In genomic region chr6:47561426-47561825, GRCm38 (mm10) we compare ENCODE assay signal across 13 mouse cellular contexts. TPM values are rescaled to one million over a fixed set of nuclear protein-coding genes. Genes with fewer than 3 reads are reported as not detected.
A peak's percentile ranks its signal among the peaks of the same experiment; 100 is the strongest.
DNase-seq lines count a peak whose midpoint lies in the region; ATAC-seq lines count a peak whose summit lies in the region.
"Had no signal": no experiment of that assay in that cellular context is flagged by ENCODE, and none has a peak within 500 bp of the region (broad histone marks: within the 10 kb centered on the region; RNA-seq: fewer than 3 reads in every experiment).

No protein-coding gene starts in this region.

- H3K9ac ChIP-seq in kidney, embryonic 14.5 days (ENCODE audit: low read depth, low read length): no peak overlapping the region
- H3K9ac ChIP-seq: liver, embryonic 15.5 days; midbrain, embryonic 12.5 days; neural tube, embryonic 15.5 days had no signal

- no peak for ATAC-seq in kidney, embryonic 14.5 days (ENCODE audit: low FRiP score, low TSS enrichment)
- ATAC-seq in activated CD4-positive, CD25-positive, alpha-beta regulatory T cell, adult 4 months: peak; percentile 12

- peak; percentile 1 for DNase-seq in kidney, adult 8-10 months
- peak; percentile 16 for DNase-seq in thymus, postnatal 0 days (ENCODE audit: low spot score)
- DNase-seq in thymus, postnatal 36 days: no peak
- peak; percentile 44 for DNase-seq in splenic B cell, adult 2 months (ENCODE audit: low read depth, low spot score)
- no peak for DNase-seq in frontal cortex, postnatal 25 days (ENCODE audit: low spot score in 2 of 2)
- DNase-seq in adrenal gland, postnatal 36 days: no peak
- DNase-seq: layer of hippocampus, postnatal 36 days; right cerebral cortex, postnatal 25 days had no signal

- H3K4me2 ChIP-seq in kidney, embryonic 14.5 days (replicated peaks; ENCODE audit: low read depth, low read length): no peak overlapping the region
- H3K4me2 ChIP-seq: liver, embryonic 15.5 days; midbrain, embryonic 12.5 days; neural tube, embryonic 15.5 days had no signal

- H3K36me3 ChIP-seq in kidney, embryonic 14.5 days (ENCODE audit: control insufficient read depth, insufficient read depth, low read length): peaks cover 77% of the 10 kb centered on the region
- no peaks in the 10 kb centered on the region for H3K36me3 ChIP-seq in splenic B cell, adult 2 months (ENCODE audit: control insufficient read depth, insufficient read depth, low read length, poor library complexity, severe bottlenecking)

- no peaks in the 10 kb centered on the region for H3K9me3 ChIP-seq in kidney, embryonic 14.5 days (ENCODE audit: control insufficient read depth, low read length)
- H3K9me3 ChIP-seq: liver, embryonic 15.5 days; midbrain, embryonic 12.5 days; neural tube, embryonic 15.5 days had no signal

- no peak overlapping the region for H3K4me3 ChIP-seq in kidney, embryonic 14.5 days (ENCODE audit: low read length)
- H3K4me3 ChIP-seq: liver, embryonic 15.5 days; midbrain, embryonic 12.5 days; neural tube, embryonic 15.5 days had no signal

- no peaks in the 10 kb centered on the region for H3K4me1 ChIP-seq in kidney, embryonic 14.5 days (ENCODE audit: control insufficient read depth, insufficient read depth, low read length)
- H3K4me1 ChIP-seq: midbrain, embryonic 12.5 days; neural tube, embryonic 15.5 days had no signal

- H3K27ac ChIP-seq in kidney, embryonic 14.5 days (ENCODE audit: low read depth, low read length): no peak overlapping the region
- H3K27ac ChIP-seq: liver, embryonic 15.5 days; midbrain, embryonic 12.5 days; neural tube, embryonic 15.5 days had no signal

- no peaks in the 10 kb centered on the region for H3K27me3 ChIP-seq in kidney, embryonic 14.5 days (ENCODE audit: control insufficient read depth, insufficient read depth, low read length)
- H3K27me3 ChIP-seq in splenic B cell, adult 2 months (ENCODE audit: control insufficient read depth, insufficient read depth, low read length, poor library complexity, severe bottlenecking): no peaks in the 10 kb centered on the region
- H3K27me3 ChIP-seq: liver, embryonic 15.5 days; midbrain, embryonic 12.5 days; neural tube, embryonic 15.5 days had no signal

- WGBS in kidney, embryonic 14.5 days: 92% methylated on average over 5 of the region's 5 CpGs

RNA-seq across cellular contexts. Expression of gene Ezh2, which starts 33.7 kb away (rescaled TPM):
- polyA plus RNA-seq in kidney, embryonic 14.5 days (2014; fragmentation: Nextera tagmentation; extraction: Ambion mirVana): 114 and 144 TPM in 2 replicates
- polyA plus RNA-seq in thymus, postnatal 0 days (2015; fragmentation: Nextera tagmentation; extraction: Ambion mirVana): 183 and 197 TPM in 2 replicates
- polyA plus RNA-seq in activated CD4-positive, CD25-positive, alpha-beta regulatory T cell, adult 4 months (2017; shearing (Covaris generic)): 10 to 100 TPM; 47.7 to 50.9 TPM
- 10 to 100 TPM; 19.7 to 22.0 TPM for total RNA-seq in adrenal gland, postnatal 36 days (2021)

Comparison
In these comparisons a context has a peak if more than half of its experiments do, and no peak if none do; other contexts are left out.
1. DNase-seq: peak in kidney, adult 8-10 months (2 of 2), thymus, postnatal 0 days (single experiment) and splenic B cell, adult 2 months (single experiment); none in thymus, postnatal 36 days (0 of 2), frontal cortex, postnatal 25 days (0 of 2) and adrenal gland, postnatal 36 days (0 of 2).